Mouse (Mus musculus): Measurements from ENCODE around the gene Cacnb4. TPM values are rescaled to one million over a fixed set of nuclear protein-coding genes. Genes with fewer than 3 reads are reported as not detected.

The Cacnb4 gene
- polyA plus RNA-seq, 1 experiment from 2014 or later, result 1.0 TPM

GRCm38 (mm10) chr2:52686601-52687000 lies 10.0 kb upstream of the Cacnb4 start:
- no peak for ATAC-seq (replicated peaks; ENCODE audit: insufficient number of reproducible peaks, insufficient read depth, low FRiP score, low read depth)
- H3K27me3 ChIP-seq, result no peaks in the 10 kb centered on the region
- H3K4me1 ChIP-seq (replicated peaks), result no peaks in the 10 kb centered on the region
- no peak overlapping the region for H3K9ac ChIP-seq
- H3K9me3 ChIP-seq (replicated peaks), result no peaks in the 10 kb centered on the region
- H3K4me2 ChIP-seq, result no peak overlapping the region
- 69% methylated on average over 6 of the region's 6 CpGs for WGBS
- H3K36me3 ChIP-seq, result no peaks in the 10 kb centered on the region
- no peak overlapping the region for H3K27ac ChIP-seq
- no peak overlapping the region for H3K4me3 ChIP-seq

- no peak for ATAC-seq (replicated peaks; ENCODE audit: insufficient number of reproducible peaks, insufficient read depth, low FRiP score, low read depth)
- Histone ChIP-seq H3K27ac (no peak overlapping the region), H3K4me1 (replicated peaks) (peaks cover 23% of the 10 kb centered on the region), H3K9ac (no peak overlapping the region), H3K4me3 (no peak overlapping the region), H3K27me3 (peaks cover 22% of the 10 kb centered on the region), H3K9me3 (replicated peaks) (no peaks in the 10 kb centered on the region), H3K4me2 (no peak overlapping the region), H3K36me3 (no peaks in the 10 kb centered on the region)
- WGBS, result 67% methylated on average over 4 of the region's 4 CpGs
These were observed 958 bp upstream of the Cacnb4 start for GRCm38 (mm10) chr2:52677589-52677988.

DNA sequence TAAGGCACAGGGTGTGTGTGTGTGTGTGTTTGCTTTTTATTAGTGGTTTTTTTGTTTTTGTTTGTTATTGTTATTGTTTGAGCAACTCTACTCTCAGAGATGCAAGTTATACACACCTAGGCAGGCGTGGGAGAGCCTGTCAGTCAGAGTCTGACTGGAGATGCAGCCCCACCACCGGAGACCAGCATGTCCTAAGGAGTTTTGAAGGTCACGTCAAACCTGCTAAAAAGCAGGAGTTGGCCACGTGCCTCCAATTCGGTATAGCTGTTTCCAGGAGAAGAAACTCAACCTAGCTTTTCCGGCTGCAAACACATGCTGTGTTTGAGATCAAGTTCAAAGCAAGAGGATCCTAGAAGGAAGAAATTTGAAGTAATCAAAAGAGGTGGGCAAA lies 277 bp upstream of the Cacnb4 start:
- peak overlapping the region; percentile 97 for H3K4me2 ChIP-seq
- 0 out of 2 replicates have a peak, but pooled peaks have one; percentile 8 for ATAC-seq (replicated peaks; ENCODE audit: insufficient number of reproducible peaks, insufficient read depth, low FRiP score, low read depth)
- H3K27me3 ChIP-seq, result peaks cover 22% of the 10 kb centered on the region
- H3K4me1 ChIP-seq (replicated peaks), result peaks cover 23% of the 10 kb centered on the region
- H3K4me3 ChIP-seq, result peak overlapping the region; percentile 77
- no peak overlapping the region for H3K27ac ChIP-seq
- WGBS, result 15% methylated on average over 6 of the region's 6 CpGs
- H3K9me3 ChIP-seq (replicated peaks), result no peaks in the 10 kb centered on the region
- H3K9ac ChIP-seq, result no peak overlapping the region
- H3K36me3 ChIP-seq, result no peaks in the 10 kb centered on the region

GRCm38 (mm10) chr2:52675278-52675987 lies 1.2 kb downstream of the Cacnb4 start:
- Histone ChIP-seq H3K27me3 (peaks cover 22% of the 10 kb centered on the region), H3K4me3 (peak overlapping the region; percentile 77), H3K4me2 (peak overlapping the region; percentile 97), H3K27ac (no peak overlapping the region), H3K9me3 (replicated peaks) (no peaks in the 10 kb centered on the region), H3K9ac (peak overlapping the region; percentile 62), H3K36me3 (no peaks in the 10 kb centered on the region), H3K4me1 (replicated peaks) (peaks cover 23% of the 10 kb centered on the region)
- under 1% methylated on average over 37 of the region's 42 CpGs for WGBS
- ATAC-seq (replicated peaks; ENCODE audit: insufficient number of reproducible peaks, insufficient read depth, low FRiP score, low read depth), result 0 out of 2 replicates have a peak, but pooled peaks have one; percentile 30

GRCm38 (mm10) chr2:52674886-52675277 lies 1.7 kb downstream of the Cacnb4 start:
- Histone ChIP-seq H3K27me3 (peaks cover 22% of the 10 kb centered on the region), H3K4me1 (replicated peaks) (peaks cover 23% of the 10 kb centered on the region), H3K9me3 (replicated peaks) (no peaks in the 10 kb centered on the region), H3K4me3 (peak overlapping the region; percentile 77), H3K9ac (no peak overlapping the region), H3K4me2 (peak overlapping the region; percentile 97), H3K27ac (no peak overlapping the region), H3K36me3 (no peaks in the 10 kb centered on the region)
- no peak for ATAC-seq (replicated peaks; ENCODE audit: insufficient number of reproducible peaks, insufficient read depth, low FRiP score, low read depth)
- WGBS, result 1% methylated on average over 19 of the region's 19 CpGs

DNA sequence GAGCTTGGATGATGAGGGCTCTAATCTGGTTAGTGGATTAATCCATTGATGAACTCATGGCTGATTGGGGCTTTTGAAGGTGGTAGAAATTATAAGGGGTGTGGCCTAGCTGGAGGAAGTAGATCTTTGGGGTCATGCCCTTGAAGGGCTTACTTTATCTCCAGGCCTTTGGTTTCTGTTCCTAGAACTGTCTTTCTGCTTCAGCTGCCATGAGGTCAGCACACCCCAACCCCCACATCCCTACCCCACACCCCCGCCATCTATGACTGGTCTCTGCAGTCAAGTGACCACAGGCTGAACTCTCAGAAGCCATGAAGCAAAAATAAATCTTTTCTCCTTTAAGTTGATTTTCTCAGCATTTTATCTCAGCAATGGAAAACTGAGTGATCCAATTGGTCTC lies 3.5 kb downstream of the Cacnb4 start:
- Histone ChIP-seq H3K9me3 (replicated peaks) (no peaks in the 10 kb centered on the region), H3K4me1 (replicated peaks) (peaks cover 23% of the 10 kb centered on the region)
- 67% methylated on average over 1 of the region's 1 CpGs for WGBS

GRCm38 (mm10) chr2:52670733-52671132 lies 5.9 kb downstream of the Cacnb4 start:
- Histone ChIP-seq H3K9ac (no peak overlapping the region), H3K4me1 (replicated peaks) (peaks cover 11% of the 10 kb centered on the region), H3K27ac (no peak overlapping the region), H3K4me3 (no peak overlapping the region), H3K9me3 (replicated peaks) (no peaks in the 10 kb centered on the region), H3K36me3 (no peaks in the 10 kb centered on the region), H3K27me3 (peaks cover 17% of the 10 kb centered on the region), H3K4me2 (no peak overlapping the region)
- no peak for ATAC-seq (replicated peaks; ENCODE audit: insufficient number of reproducible peaks, insufficient read depth, low FRiP score, low read depth)
- WGBS, result 74% methylated on average over 5 of the region's 5 CpGs

More for the DNA sequence above, 3.5 kb downstream of the Cacnb4 start:
- no peaks in the 10 kb centered on the region for H3K36me3 ChIP-seq
- no peak overlapping the region for H3K27ac ChIP-seq
- no peak for ATAC-seq (replicated peaks; ENCODE audit: insufficient number of reproducible peaks, insufficient read depth, low FRiP score, low read depth)
- no peak overlapping the region for H3K4me2 ChIP-seq
- no peak overlapping the region for H3K9ac ChIP-seq
- no peak overlapping the region for H3K4me3 ChIP-seq
- H3K27me3 ChIP-seq, result peaks cover 22% of the 10 kb centered on the region

GRCm38 (mm10) chr2:52668480-52668879 lies 8.2 kb downstream of the Cacnb4 start:
- 0 out of 2 replicates have a peak, but pooled peaks cover 2% of the 10 kb centered on the region for H3K27me3 ChIP-seq
- 78% methylated on average over 6 of the region's 6 CpGs for WGBS

DNA sequence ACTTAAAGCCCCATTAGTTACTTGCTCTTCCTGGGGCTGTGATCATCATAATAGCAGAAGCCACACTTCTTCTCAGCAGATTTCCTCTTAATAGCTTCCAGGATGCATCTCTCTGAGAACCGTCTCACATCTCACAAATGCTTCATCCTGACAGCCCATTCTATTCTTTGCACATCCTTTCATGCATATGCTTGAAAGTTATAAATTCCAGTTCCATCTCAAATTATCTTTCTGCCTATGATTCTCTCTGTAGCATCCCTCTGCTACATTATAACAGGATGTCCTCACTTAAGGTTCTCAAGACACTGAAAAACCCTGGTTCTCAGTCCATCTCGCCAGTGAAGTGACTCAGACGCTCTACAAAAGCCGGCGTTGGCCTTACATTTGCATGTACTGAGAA lies 19.9 kb downstream of the Cacnb4 start:
- Histone ChIP-seq H3K4me2 (no peak overlapping the region), H3K27me3 (no peaks in the 10 kb centered on the region; the same call in 1 of the 2 replicates), H3K9me3 (replicated peaks) (no peaks in the 10 kb centered on the region), H3K4me3 (no peak overlapping the region), H3K36me3 (no peaks in the 10 kb centered on the region), H3K4me1 (replicated peaks) (no peaks in the 10 kb centered on the region), H3K27ac (no peak overlapping the region), H3K9ac (no peak overlapping the region)
- ATAC-seq (replicated peaks; ENCODE audit: insufficient number of reproducible peaks, insufficient read depth, low FRiP score, low read depth), result no peak
- 82% methylated on average over 5 of the region's 5 CpGs for WGBS

More at GRCm38 (mm10) chr2:52668480-52668879, 8.2 kb downstream of the Cacnb4 start:
- Histone ChIP-seq H3K36me3 (no peaks in the 10 kb centered on the region), H3K9me3 (replicated peaks) (no peaks in the 10 kb centered on the region), H3K4me1 (replicated peaks) (no peaks in the 10 kb centered on the region), H3K4me3 (no peak overlapping the region), H3K9ac (no peak overlapping the region), H3K27ac (no peak overlapping the region), H3K4me2 (no peak overlapping the region)
- no peak for ATAC-seq (replicated peaks; ENCODE audit: insufficient number of reproducible peaks, insufficient read depth, low FRiP score, low read depth)

DNA sequence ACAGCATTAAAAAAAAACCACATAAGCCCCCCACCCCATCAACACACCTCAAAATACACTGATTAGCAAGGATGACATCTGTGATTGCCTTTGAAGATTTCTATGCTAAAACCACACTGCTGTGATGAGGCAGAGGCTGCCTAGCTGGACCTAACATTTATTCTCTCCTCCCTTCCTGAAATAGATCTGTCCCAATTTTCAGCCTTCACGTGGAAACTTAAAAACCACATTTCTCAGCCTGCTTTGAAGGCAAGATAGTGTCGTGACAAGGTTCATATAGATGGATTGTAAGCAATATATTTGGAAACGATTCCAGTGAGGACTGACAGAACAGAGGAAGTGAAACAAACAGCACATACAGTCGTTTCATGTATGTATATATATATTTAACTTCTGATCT lies 22.1 kb downstream of the Cacnb4 start:
- H3K27me3 ChIP-seq, result no peaks in the 10 kb centered on the region
- no peak overlapping the region for H3K4me3 ChIP-seq
- H3K9ac ChIP-seq, result no peak overlapping the region
- no peak overlapping the region for H3K4me2 ChIP-seq
- no peaks in the 10 kb centered on the region for H3K9me3 ChIP-seq (replicated peaks)
- ATAC-seq (replicated peaks; ENCODE audit: insufficient number of reproducible peaks, insufficient read depth, low FRiP score, low read depth), result no peak
- H3K36me3 ChIP-seq, result no peaks in the 10 kb centered on the region
- H3K4me1 ChIP-seq (replicated peaks), result no peaks in the 10 kb centered on the region
- WGBS, result 55% methylated on average over 4 of the region's 4 CpGs
- no peak overlapping the region for H3K27ac ChIP-seq

DNA sequence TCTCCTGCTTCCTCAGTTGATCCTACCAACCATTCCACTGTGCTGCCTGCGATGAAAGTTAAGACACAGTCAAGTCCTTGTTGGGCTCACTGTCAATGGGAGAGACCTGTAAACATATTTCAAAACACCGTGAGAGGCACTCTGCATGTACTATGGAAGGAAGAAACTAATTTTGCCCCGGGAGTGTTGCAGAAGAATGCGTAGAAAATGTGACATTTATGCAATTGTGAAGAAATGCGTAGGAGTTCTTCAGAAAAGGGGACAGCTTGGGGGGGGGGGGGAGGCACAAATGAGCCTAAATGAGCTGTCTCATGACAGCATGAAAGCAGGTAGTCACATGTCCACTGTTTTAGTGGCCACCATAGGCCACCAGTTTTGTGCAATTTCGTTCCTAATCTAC lies 25.1 kb downstream of the Cacnb4 start:
- no peak for ATAC-seq (replicated peaks; ENCODE audit: insufficient number of reproducible peaks, insufficient read depth, low FRiP score, low read depth)
- WGBS, result 85% methylated on average over 6 of the region's 6 CpGs
- no peak overlapping the region for H3K27ac ChIP-seq
- no peaks in the 10 kb centered on the region for H3K27me3 ChIP-seq
- no peaks in the 10 kb centered on the region for H3K9me3 ChIP-seq (replicated peaks)
- H3K9ac ChIP-seq, result no peak overlapping the region
- H3K36me3 ChIP-seq, result no peaks in the 10 kb centered on the region
- H3K4me3 ChIP-seq, result no peak overlapping the region
- H3K4me2 ChIP-seq, result no peak overlapping the region
- H3K4me1 ChIP-seq (replicated peaks), result 0 out of 2 replicates have a peak, but pooled peaks cover 2% of the 10 kb centered on the region

Data from heart, embryonic 15.5 days (tissue).